14 mouse cellular contexts compared by ENCODE assay signal in genomic region chr6:118989999-118990776, GRCm38 (mm10).
DNase-seq lines count a peak whose midpoint lies in the region; ATAC-seq and TF ChIP-seq lines count a peak whose summit lies in the region.
"Had no signal": no experiment of that assay in that cellular context is flagged by ENCODE, and none has a peak within 500 bp of the region (broad histone marks: within the 10 kb centered on the region; RNA-seq: fewer than 3 reads in every experiment).

No protein-coding gene starts in this region.

- no peak for DNase-seq in stomach, postnatal 0 days (ENCODE audit: low spot score)
- no peak for DNase-seq in cerebellum, adult 9-10 months
- no peak for DNase-seq in left cerebral cortex, adult 18-20 months (ENCODE audit: low spot score in 2 of 2)
- DNase-seq: adrenal gland, postnatal 25 days; cerebellum, adult 11 months; heart, postnatal 36 days; lung, postnatal 4 days had no signal

- no peak for TF ChIP-seq EP300 in stomach, postnatal 0 days (optimal IDR thresholded peaks at IDR 0.05)

- H3K27ac ChIP-seq in intestine, embryonic 15.5 days = no peak overlapping the region
- H3K27ac ChIP-seq in intestine, postnatal 0 days (ENCODE audit: low read depth, low read length) = no peak overlapping the region
- no peak overlapping the region for H3K27ac ChIP-seq in stomach, embryonic 14.5 days (ENCODE audit: low read length)
- no peak overlapping the region for H3K27ac ChIP-seq in stomach, postnatal 0 days (replicated peaks)
- no peak overlapping the region for H3K27ac ChIP-seq in liver, embryonic 12.5 days
- H3K27ac ChIP-seq: forebrain, embryonic 12.5 days; limb, embryonic 13.5 days had no signal

- H3K9ac ChIP-seq in intestine, embryonic 15.5 days = no peak overlapping the region
- H3K9ac ChIP-seq in intestine, postnatal 0 days (ENCODE audit: low read depth, low read length) = no peak overlapping the region
- no peak overlapping the region for H3K9ac ChIP-seq in stomach, embryonic 14.5 days (replicated peaks; ENCODE audit: low read depth, low read length)
- no peak overlapping the region for H3K9ac ChIP-seq in stomach, postnatal 0 days (ENCODE audit: low read length)
- H3K9ac ChIP-seq in liver, embryonic 12.5 days = no peak overlapping the region
- H3K9ac ChIP-seq: forebrain, embryonic 12.5 days; limb, embryonic 13.5 days had no signal

- H3K4me2 ChIP-seq in intestine, embryonic 15.5 days (replicated peaks) = no peak overlapping the region
- no peak overlapping the region for H3K4me2 ChIP-seq in intestine, postnatal 0 days (replicated peaks; ENCODE audit: low read depth)
- no peak overlapping the region for H3K4me2 ChIP-seq in stomach, embryonic 14.5 days (replicated peaks; ENCODE audit: low read depth, low read length)
- no peak overlapping the region for H3K4me2 ChIP-seq in stomach, postnatal 0 days (replicated peaks; ENCODE audit: low read depth)
- H3K4me2 ChIP-seq in liver, embryonic 12.5 days = no peak overlapping the region
- H3K4me2 ChIP-seq: forebrain, embryonic 12.5 days; limb, embryonic 13.5 days had no signal

- no peaks in the 10 kb centered on the region for H3K27me3 ChIP-seq in intestine, embryonic 15.5 days (replicated peaks)
- H3K27me3 ChIP-seq in intestine, postnatal 0 days (replicated peaks; ENCODE audit: control insufficient read depth, insufficient read depth, low read length) = no peaks in the 10 kb centered on the region
- H3K27me3 ChIP-seq in stomach, embryonic 14.5 days (ENCODE audit: control insufficient read depth, insufficient read depth, low read length) = no peaks in the 10 kb centered on the region
- H3K27me3 ChIP-seq in stomach, postnatal 0 days (ENCODE audit: control insufficient read depth, insufficient read depth, low read length) = no peaks in the 10 kb centered on the region
- H3K27me3 ChIP-seq in liver, embryonic 12.5 days (replicated peaks) = no peaks in the 10 kb centered on the region
- H3K27me3 ChIP-seq: forebrain, embryonic 12.5 days; limb, embryonic 13.5 days had no signal

- H3K4me3 ChIP-seq in intestine, embryonic 15.5 days (replicated peaks) = no peak overlapping the region
- no peak overlapping the region for H3K4me3 ChIP-seq in intestine, postnatal 0 days (ENCODE audit: low read depth, low read length)
- no peak overlapping the region for H3K4me3 ChIP-seq in stomach, embryonic 14.5 days (ENCODE audit: low read depth, low read length)
- no peak overlapping the region for H3K4me3 ChIP-seq in stomach, postnatal 0 days (ENCODE audit: low read depth, low read length)
- no peak overlapping the region for H3K4me3 ChIP-seq in liver, embryonic 12.5 days
- H3K4me3 ChIP-seq: forebrain, embryonic 12.5 days; limb, embryonic 13.5 days; myocyte had no signal

- no peaks in the 10 kb centered on the region for H3K9me3 ChIP-seq in intestine, embryonic 15.5 days
- no peaks in the 10 kb centered on the region for H3K9me3 ChIP-seq in intestine, postnatal 0 days (ENCODE audit: control insufficient read depth)
- H3K9me3 ChIP-seq in stomach, embryonic 14.5 days (ENCODE audit: control insufficient read depth, low read depth, low read length) = no peaks in the 10 kb centered on the region; the same call in 1 of the 2 replicates
- H3K9me3 ChIP-seq in stomach, postnatal 0 days (ENCODE audit: control insufficient read depth, low read length) = no peaks in the 10 kb centered on the region
- no peaks in the 10 kb centered on the region for H3K9me3 ChIP-seq in liver, embryonic 12.5 days (replicated peaks)
- H3K9me3 ChIP-seq: forebrain, embryonic 12.5 days had no signal

- TF ChIP-seq CTCF in intestine, postnatal 0 days (IDR thresholded peaks at IDR 0.05; ENCODE audit: low read depth) = no peak
- no peak for TF ChIP-seq CTCF in stomach, postnatal 0 days (IDR thresholded peaks at IDR 0.05; ENCODE audit: low read depth)

- no peaks in the 10 kb centered on the region for H3K36me3 ChIP-seq in intestine, embryonic 15.5 days
- H3K36me3 ChIP-seq in intestine, postnatal 0 days (ENCODE audit: control insufficient read depth, insufficient read depth) = no peaks in the 10 kb centered on the region
- H3K36me3 ChIP-seq in stomach, embryonic 14.5 days (ENCODE audit: control insufficient read depth, insufficient read depth, low read length) = no peaks in the 10 kb centered on the region
- no peaks in the 10 kb centered on the region for H3K36me3 ChIP-seq in stomach, postnatal 0 days (ENCODE audit: control insufficient read depth, insufficient read depth, low read length)
- H3K36me3 ChIP-seq in liver, embryonic 12.5 days = no peaks in the 10 kb centered on the region
- H3K36me3 ChIP-seq: forebrain, embryonic 12.5 days had no signal

- no peaks in the 10 kb centered on the region for H3K4me1 ChIP-seq in intestine, embryonic 15.5 days (replicated peaks)
- H3K4me1 ChIP-seq in intestine, postnatal 0 days (replicated peaks; ENCODE audit: control insufficient read depth, insufficient read depth, low read length) = no peaks in the 10 kb centered on the region
- no peaks in the 10 kb centered on the region for H3K4me1 ChIP-seq in stomach, embryonic 14.5 days (ENCODE audit: control insufficient read depth, insufficient read depth, low read length)
- no peaks in the 10 kb centered on the region for H3K4me1 ChIP-seq in stomach, postnatal 0 days (replicated peaks; ENCODE audit: control insufficient read depth, insufficient read depth)
- H3K4me1 ChIP-seq in liver, embryonic 12.5 days = no peaks in the 10 kb centered on the region

- whole genome bisulfite sequencing in intestine, embryonic 15.5 days = 67% methylated on average over 9 of the region's 9 CpGs
- WGBS in intestine, postnatal 0 days = 59% methylated on average over 9 of the region's 9 CpGs
- WGBS in stomach, embryonic 14.5 days = 69% methylated on average over 9 of the region's 9 CpGs
- 71% methylated on average over 9 of the region's 9 CpGs for WGBS in stomach, postnatal 0 days
- 71% methylated on average over 9 of the region's 9 CpGs for WGBS in liver, embryonic 12.5 days (ENCODE audit: insufficient replicate concordance)

- ATAC-seq in intestine, embryonic 15.5 days = peak; percentile 82
- ATAC-seq in intestine, postnatal 0 days = no peak
- peak; percentile 71 for ATAC-seq in stomach, embryonic 14.5 days (ENCODE audit: insufficient number of reproducible peaks, insufficient read depth, low FRiP score, low read depth)
- no peak for ATAC-seq in stomach, postnatal 0 days (ENCODE audit: low FRiP score, low TSS enrichment)
- peak; percentile 18; the same call in 1 of the 2 replicates for ATAC-seq in liver, embryonic 12.5 days

Comparison
In these comparisons a context has a peak if more than half of its experiments do, and no peak if none do; other contexts are left out.
1. ATAC-seq: peak in intestine, embryonic 15.5 days (single experiment), stomach, embryonic 14.5 days (single experiment) and liver, embryonic 12.5 days (single experiment); none in intestine, postnatal 0 days (single experiment) and stomach, postnatal 0 days (single experiment).